Mouse (Mus musculus): ENCODE results near the gene Catspere2. TPM values are rescaled to one million over a fixed set of nuclear protein-coding genes. Genes with fewer than 3 reads are reported as not detected.
"Not testable (repeated sequence)": the region's sequence is repeated elsewhere in the genome, so short reads cannot be mapped to it uniquely, and the experiment has no call there.

The Catspere2 gene
- polyA plus RNA-seq, 1 experiment from 2014 or later = 0.36 TPM

GRCm38 (mm10) chr1:178182251-178182650 lies 199.0 kb downstream of the Catspere2 start:
- DNase-seq (ENCODE audit: low spot score) (no peak), ATAC-seq (ENCODE audit: low FRiP score, low TSS enrichment) (no peak)
- Histone ChIP-seq H3K4me1 (replicated peaks; ENCODE audit: control insufficient read depth, insufficient read depth) (no peaks in the 10 kb centered on the region), H3K9me3 (ENCODE audit: control insufficient read depth, low read length) (no peaks in the 10 kb centered on the region), H3K27me3 (ENCODE audit: control insufficient read depth, insufficient read depth, low read length) (no peaks in the 10 kb centered on the region), H3K27ac (replicated peaks) (no peak overlapping the region), H3K4me2 (replicated peaks; ENCODE audit: low read depth) (no peak overlapping the region), H3K36me3 (ENCODE audit: control insufficient read depth, insufficient read depth, low read length) (no peaks in the 10 kb centered on the region), H3K9ac (ENCODE audit: low read length) (no peak overlapping the region), H3K4me3 (ENCODE audit: low read depth, low read length) (no peak overlapping the region)
- WGBS = 89% methylated on average over 2 of the region's 2 CpGs
- TF ChIP-seq EP300 (optimal IDR thresholded peaks at IDR 0.05) (no peak), CTCF (IDR thresholded peaks at IDR 0.05; ENCODE audit: low read depth) (no peak)

- H3K9ac ChIP-seq (ENCODE audit: low read length) = no peak overlapping the region
- H3K4me3 ChIP-seq (ENCODE audit: low read depth, low read length) = no peak overlapping the region
- H3K9me3 ChIP-seq (ENCODE audit: control insufficient read depth, low read length) = no peaks in the 10 kb centered on the region
- ATAC-seq (ENCODE audit: low FRiP score, low TSS enrichment) (no peak), DNase-seq (ENCODE audit: low spot score) (no peak)
- no peaks in the 10 kb centered on the region for H3K36me3 ChIP-seq (ENCODE audit: control insufficient read depth, insufficient read depth, low read length)
- H3K4me2 ChIP-seq (replicated peaks; ENCODE audit: low read depth) = no peak overlapping the region
- TF ChIP-seq EP300 (optimal IDR thresholded peaks at IDR 0.05) = no peak
- no peak for TF ChIP-seq CTCF (IDR thresholded peaks at IDR 0.05; ENCODE audit: low read depth)
- no peaks in the 10 kb centered on the region for H3K27me3 ChIP-seq (ENCODE audit: control insufficient read depth, insufficient read depth, low read length)
- no peak overlapping the region for H3K27ac ChIP-seq (replicated peaks)
- no peaks in the 10 kb centered on the region for H3K4me1 ChIP-seq (replicated peaks; ENCODE audit: control insufficient read depth, insufficient read depth)
These were observed 202.4 kb downstream of the Catspere2 start for GRCm38 (mm10) chr1:178185591-178185990.

- Histone ChIP-seq H3K4me3 (ENCODE audit: low read depth, low read length) (peak within 1 kb of the TSS; percentile 54), H3K4me2 (replicated peaks; ENCODE audit: low read depth) (peak within 1 kb of the TSS; percentile 62), H3K27ac (replicated peaks) (peak within 1 kb of the TSS; percentile 78), H3K9ac (ENCODE audit: low read length) (peak within 1 kb of the TSS; percentile 67)
- H3K27me3 ChIP-seq (ENCODE audit: control insufficient read depth, insufficient read depth, low read length); H3K9me3 ChIP-seq (ENCODE audit: control insufficient read depth, low read length); H3K36me3 ChIP-seq (ENCODE audit: control insufficient read depth, insufficient read depth, low read length); H3K4me1 ChIP-seq (replicated peaks; ENCODE audit: control insufficient read depth, insufficient read depth): not testable (repeated sequence)
- WGBS = 0% methylated on average over 35 of the region's 37 CpGs
- DNase-seq (ENCODE audit: low spot score) (peak; percentile 95), ATAC-seq (ENCODE audit: low FRiP score, low TSS enrichment) (peak; percentile 99)
These were observed 204.1 kb downstream of the Catspere2 start, which contains the start of gene Desi2 for GRCm38 (mm10) chr1:178187216-178187791. Desi2 (plus strand) TSS chr1:178187417.

GRCm38 (mm10) chr1:178187810-178188209 lies 204.6 kb downstream of the Catspere2 start:
- not testable (repeated sequence) for DNase-seq (ENCODE audit: low spot score); H3K9me3 ChIP-seq (ENCODE audit: control insufficient read depth, low read length); H3K27me3 ChIP-seq (ENCODE audit: control insufficient read depth, insufficient read depth, low read length); H3K4me1 ChIP-seq (replicated peaks; ENCODE audit: control insufficient read depth, insufficient read depth); H3K36me3 ChIP-seq (ENCODE audit: control insufficient read depth, insufficient read depth, low read length)
- H3K4me2 ChIP-seq (replicated peaks; ENCODE audit: low read depth) = peak overlapping the region; percentile 51
- H3K9ac ChIP-seq (ENCODE audit: low read length) = peak overlapping the region; percentile 67
- H3K4me3 ChIP-seq (ENCODE audit: low read depth, low read length) = peak overlapping the region; percentile 54
- 0% methylated on average over 23 of the region's 38 CpGs for WGBS
- peak; percentile 59 for TF ChIP-seq CTCF (IDR thresholded peaks at IDR 0.05; ENCODE audit: low read depth)
- ATAC-seq (ENCODE audit: low FRiP score, low TSS enrichment) = peak; percentile 34; the same call in 1 of the 2 replicates
- peak overlapping the region; percentile 78 for H3K27ac ChIP-seq (replicated peaks)

GRCm38 (mm10) chr1:178188386-178188785 lies 205.2 kb downstream of the Catspere2 start:
- Histone ChIP-seq H3K4me1 (replicated peaks; ENCODE audit: control insufficient read depth, insufficient read depth) (no peaks in the 10 kb centered on the region), H3K27ac (replicated peaks) (no peak overlapping the region), H3K27me3 (ENCODE audit: control insufficient read depth, insufficient read depth, low read length) (no peaks in the 10 kb centered on the region), H3K4me2 (replicated peaks; ENCODE audit: low read depth) (peak overlapping the region; percentile 62), H3K9ac (ENCODE audit: low read length) (no peak overlapping the region), H3K4me3 (ENCODE audit: low read depth, low read length) (peak overlapping the region; percentile 39), H3K36me3 (ENCODE audit: control insufficient read depth, insufficient read depth, low read length) (no peaks in the 10 kb centered on the region), H3K9me3 (ENCODE audit: control insufficient read depth, low read length) (no peaks in the 10 kb centered on the region)
- no peak for ATAC-seq (ENCODE audit: low FRiP score, low TSS enrichment)
- TF ChIP-seq EP300 (optimal IDR thresholded peaks at IDR 0.05) (no peak), CTCF (IDR thresholded peaks at IDR 0.05; ENCODE audit: low read depth) (no peak)
- 6% methylated on average over 12 of the region's 13 CpGs for WGBS
- peak; percentile 29 for DNase-seq (ENCODE audit: low spot score)

GRCm38 (mm10) chr1:178205701-178206325 lies 222.6 kb downstream of the Catspere2 start:
- Histone ChIP-seq H3K4me2 (replicated peaks; ENCODE audit: low read depth) (no peak overlapping the region), H3K4me3 (ENCODE audit: low read depth, low read length) (no peak overlapping the region), H3K4me1 (replicated peaks; ENCODE audit: control insufficient read depth, insufficient read depth) (no peaks in the 10 kb centered on the region), H3K36me3 (ENCODE audit: control insufficient read depth, insufficient read depth, low read length) (no peaks in the 10 kb centered on the region), H3K27ac (replicated peaks) (no peak overlapping the region; the same call in 1 of the 2 replicates), H3K9ac (ENCODE audit: low read length) (no peak overlapping the region), H3K9me3 (ENCODE audit: control insufficient read depth, low read length) (no peaks in the 10 kb centered on the region), H3K27me3 (ENCODE audit: control insufficient read depth, insufficient read depth, low read length) (no peaks in the 10 kb centered on the region)
- no peak for ATAC-seq (ENCODE audit: low FRiP score, low TSS enrichment)
- no peak for TF ChIP-seq EP300 (optimal IDR thresholded peaks at IDR 0.05)
- peak; percentile 17; the same call in 1 of the 2 replicates for TF ChIP-seq CTCF (IDR thresholded peaks at IDR 0.05; ENCODE audit: low read depth)
- 59% methylated on average over 10 of the region's 10 CpGs for WGBS
- no peak for DNase-seq (ENCODE audit: low spot score)

- WGBS = 96% methylated on average over 4 of the region's 4 CpGs
- not testable (repeated sequence) for H3K27ac ChIP-seq (replicated peaks); H3K36me3 ChIP-seq (ENCODE audit: control insufficient read depth, insufficient read depth, low read length); H3K27me3 ChIP-seq (ENCODE audit: control insufficient read depth, insufficient read depth, low read length); DNase-seq (ENCODE audit: low spot score); H3K9ac ChIP-seq (ENCODE audit: low read length); H3K4me1 ChIP-seq (replicated peaks; ENCODE audit: control insufficient read depth, insufficient read depth); H3K4me2 ChIP-seq (replicated peaks; ENCODE audit: low read depth); H3K9me3 ChIP-seq (ENCODE audit: control insufficient read depth, low read length); H3K4me3 ChIP-seq (ENCODE audit: low read depth, low read length); ATAC-seq (ENCODE audit: low FRiP score, low TSS enrichment)
These were observed 224.6 kb downstream of the Catspere2 start for GRCm38 (mm10) chr1:178207856-178208255.

Measured in stomach, postnatal 0 days (tissue).